Mouse (Mus musculus): Measurements from ENCODE around the gene Prcd.

GRCm38 (mm10) chr11:116641731-116642130 lies 11.6 kb upstream of the Prcd start:
- TF ChIP-seq CTCF (IDR thresholded peaks at IDR 0.05; ENCODE audit: low read depth): no peak
- no peak for TF ChIP-seq EP300 (IDR thresholded peaks at IDR 0.05; ENCODE audit: low read depth)
